Mouse (Mus musculus) lung, adult 2 months (tissue): ENCODE measurements around the gene Robo1.

ENCODE experiments used
- CTCF ChIP-seq: fragments of 200-500 bp; IDR thresholded peaks from 2 replicates; pipeline ENCODE4 v1.5.1; 2011; ENCODE audit warnings: mild to moderate bottlenecking, low read length, control low read depth; ENCODE audit not compliant: insufficient read depth
- POLR2A ChIP-seq: fragments of 200-500 bp; IDR thresholded peaks from 2 replicates; pipeline ENCODE4 v1.6.1; 2011; ENCODE audit warnings: low read depth, mild to moderate bottlenecking, control low read depth, low read length, borderline replicate concordance; ENCODE audit errors: extremely low read depth

GRCm38 (mm10) chr16:72328579-72328978 lies 20.5 kb downstream of the Robo1 start:
- TF ChIP-seq CTCF (no peak), POLR2A (no peak)
